Mouse (Mus musculus) embryo, embryonic 10.5 days (tissue): ENCODE results near the gene Timp3.

Source experiments
- DNase-seq: peaks from one replicate; pipeline ENCODE4 v3.0.0-alpha.2; 2015; ENCODE audit warnings: low spot score

Timp3 gene

GRCm38 (mm10) chr10:86300293-86301116, at the start of gene Timp3:
TSS of gene Timp3 (plus strand) at chr10:86300372.
- DNase-seq = peak; percentile 87

- peak; percentile 47 for DNase-seq
These were observed 44.0 kb upstream of the Timp3 start for GRCm38 (mm10) chr10:86256221-86256620.

GRCm38 (mm10) chr10:86257045-86257444, 43.1 kb upstream of the Timp3 start:
- no peak for DNase-seq

- DNase-seq = no peak
These were observed 42.1 kb upstream of the Timp3 start for GRCm38 (mm10) chr10:86258046-86258445.

GRCm38 (mm10) chr10:86258992-86259391, 41.2 kb upstream of the Timp3 start:
- DNase-seq = no peak

GRCm38 (mm10) chr10:86261725-86262124, 38.4 kb upstream of the Timp3 start:
- no peak for DNase-seq

GRCm38 (mm10) chr10:86264618-86265017, 35.6 kb upstream of the Timp3 start:
- no peak for DNase-seq

- no peak for DNase-seq
These were observed 29.9 kb upstream of the Timp3 start for GRCm38 (mm10) chr10:86270254-86270653.

- no peak for DNase-seq
These were observed 27.3 kb upstream of the Timp3 start for GRCm38 (mm10) chr10:86272826-86273225.

- peak; percentile 31 for DNase-seq
These were observed 26.6 kb upstream of the Timp3 start for GRCm38 (mm10) chr10:86273410-86274191.

- DNase-seq = no peak
These were observed 24.6 kb upstream of the Timp3 start for GRCm38 (mm10) chr10:86275585-86275984.

GRCm38 (mm10) chr10:86277327-86277726, 22.8 kb upstream of the Timp3 start:
- DNase-seq = no peak

- DNase-seq = no peak
These were observed 21.7 kb upstream of the Timp3 start for GRCm38 (mm10) chr10:86278481-86278880.

GRCm38 (mm10) chr10:86279579-86280168, 20.5 kb upstream of the Timp3 start:
- no peak for DNase-seq

GRCm38 (mm10) chr10:86281238-86281637, 18.9 kb upstream of the Timp3 start:
- DNase-seq = no peak

GRCm38 (mm10) chr10:86286508-86286907, 13.7 kb upstream of the Timp3 start:
- no peak for DNase-seq

GRCm38 (mm10) chr10:86290109-86290771, 9.9 kb upstream of the Timp3 start:
- no peak for DNase-seq

GRCm38 (mm10) chr10:86293880-86294279, 6.3 kb upstream of the Timp3 start:
- DNase-seq = no peak

GRCm38 (mm10) chr10:86294599-86295365, 5.4 kb upstream of the Timp3 start:
- peak; percentile 52 for DNase-seq

- peak; percentile 69 for DNase-seq
These were observed 4.6 kb upstream of the Timp3 start for GRCm38 (mm10) chr10:86295454-86296098.

GRCm38 (mm10) chr10:86296111-86296510, 4.1 kb upstream of the Timp3 start:
- peak; percentile 85 for DNase-seq
